Mouse (Mus musculus) ES-E14 (cell line): ENCODE data around the gene Sept12. TPM values are rescaled to one million over a fixed set of nuclear protein-coding genes. Genes with fewer than 3 reads are reported as not detected.
A peak's percentile ranks its signal among the peaks of the same experiment; 100 is the strongest.

ENCODE experiments used
- DNase-seq: peaks from one replicate; pipeline ENCODE4 v3.0.0-alpha.2; 2013; ENCODE audit warnings: low read depth, low spot score
- H3K27ac ChIP-seq: 2 replicates; pipeline ENCODE4 v1.5.1; 2012; ENCODE audit warnings: low read depth, mild to moderate bottlenecking, low read length, moderate library complexity, mixed read lengths; ENCODE audit not compliant: poor library complexity, insufficient read depth, severe bottlenecking
- H3K36me3 ChIP-seq: 2 replicates; pipeline ENCODE4 v1.6.1; 2012; ENCODE audit warnings: mild to moderate bottlenecking, low read length, moderate library complexity, mixed read lengths; ENCODE audit not compliant: control insufficient read depth, poor library complexity, insufficient read depth, severe bottlenecking
- H3K4me1 ChIP-seq, 2 experiments: fragments of 150-350 bp in 1 of 2; sonication (generic) in 1 of 2; 2 replicates each; pipeline ENCODE4 v1.6.1; 2012; ENCODE audit warnings: low read length in 2 of 2, mild to moderate bottlenecking in 1 of 2, mixed read lengths in 1 of 2; ENCODE audit not compliant: control insufficient read depth in 2 of 2, insufficient read depth in 2 of 2, poor library complexity in 1 of 2
- H3K4me3 ChIP-seq, 2 experiments: fragments of 150-350 bp in 1 of 2; sonication (generic) in 1 of 2; 2 replicates each; pipeline ENCODE4 v1.5.1; 2012; ENCODE audit warnings: low read length in 2 of 2, low read depth in 1 of 2, mild to moderate bottlenecking in 1 of 2, mixed read lengths in 1 of 2; ENCODE audit not compliant: insufficient read depth in 1 of 2, poor library complexity in 1 of 2, severe bottlenecking in 1 of 2
- H3K9ac ChIP-seq: 2 replicates; pipeline ENCODE4 v1.6.1; 2012; ENCODE audit warnings: low read depth, mild to moderate bottlenecking, low read length, mixed read lengths; ENCODE audit not compliant: poor library complexity, insufficient read depth, severe bottlenecking
- H3K9me3 ChIP-seq: fragments of 150-350 bp; sonication (generic); 2 replicates; pipeline ENCODE4 v1.6.1; 2012; ENCODE audit warnings: low read depth, mild to moderate bottlenecking, low read length; ENCODE audit not compliant: control insufficient read depth, insufficient read depth
- CHD2 ChIP-seq: IDR thresholded peaks from 2 replicates; pipeline ENCODE4 v1.6.1; 2014; ENCODE audit warnings: mild to moderate bottlenecking, low read depth, low read length, inconsistent platforms
- HCFC1 ChIP-seq: IDR thresholded peaks from 2 replicates; pipeline ENCODE4 v1.6.1; 2012; ENCODE audit warnings: low read length, inconsistent platforms, borderline replicate concordance; ENCODE audit not compliant: insufficient read depth
- MAFK ChIP-seq: IDR thresholded peaks from 2 replicates; pipeline ENCODE4 v1.6.1; 2014; ENCODE audit warnings: mild to moderate bottlenecking, low read depth, low read length, inconsistent platforms; ENCODE audit not compliant: insufficient read depth
- ZC3H11A ChIP-seq: IDR thresholded peaks from 2 replicates; pipeline ENCODE4 v1.6.1; 2012; ENCODE audit warnings: low read depth, mild to moderate bottlenecking, inconsistent platforms, low read length, borderline replicate concordance
- ZNF384 ChIP-seq: IDR thresholded peaks from 2 replicates; pipeline ENCODE4 v1.6.1; 2012; ENCODE audit warnings: low read depth, low read length, inconsistent platforms
- in situ Hi-C, 2 experiments: fragments of 600-800 bp; cut with MboI; formaldehyde crosslinking; loops; one replicate each; pipeline ENCODE4 v1.15.1; 2025; ENCODE audit warnings: low sequenced_read_pairs in 2 of 2, inconsistent platforms in 1 of 2; ENCODE audit not compliant: unreplicated experiment in 2 of 2
- total RNA-seq: library from RNA; depleted of rRNA; stranded (reverse); fragments of 300-350 nt; gene quantifications from 2 replicates; pipeline ENCODE4 v1.2.3, GENCODE M21; 2012

Sept12 gene
- total RNA-seq, 1 experiment, result 0.13 TPM

DNA sequence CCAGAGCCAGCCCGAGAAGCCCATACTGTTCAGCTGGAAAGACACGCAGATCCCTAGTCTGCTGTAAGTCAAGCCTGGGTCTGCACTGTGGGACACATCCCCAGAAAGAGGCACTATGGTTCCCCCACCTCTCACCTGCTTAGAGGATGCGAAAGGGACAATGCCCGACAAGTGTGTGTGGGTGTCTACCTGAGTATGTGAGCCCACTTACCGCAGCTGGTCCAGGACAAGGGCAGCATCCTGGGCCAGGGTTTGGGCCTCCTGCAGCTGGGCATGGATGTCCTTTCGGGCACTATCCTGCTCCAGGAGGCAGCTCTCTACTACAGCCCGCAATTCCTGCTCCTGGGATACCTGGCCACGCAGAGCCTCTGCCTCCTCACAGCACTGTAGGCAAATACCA, 54.8 kb downstream of the Sept12 start:
- in situ Hi-C loops, result no loop called here
- no peak for TF ChIP-seq ZC3H11A
- no peak for TF ChIP-seq MAFK
- TF ChIP-seq CHD2, result no peak
- TF ChIP-seq HCFC1, result no peak
- no peak for TF ChIP-seq ZNF384
- Histone ChIP-seq H3K9ac (no peak overlapping the region), H3K9me3 (no peaks in the 10 kb centered on the region), H3K27ac (no peak overlapping the region), H3K36me3 (peaks cover 36% of the 10 kb centered on the region), H3K4me1 (peaks cover 4% of the 10 kb centered on the region in 2 experiments; a peak in 3 of 4 replicates), H3K4me3 (no peak overlapping the region)
- DNase-seq, result no peak

DNA sequence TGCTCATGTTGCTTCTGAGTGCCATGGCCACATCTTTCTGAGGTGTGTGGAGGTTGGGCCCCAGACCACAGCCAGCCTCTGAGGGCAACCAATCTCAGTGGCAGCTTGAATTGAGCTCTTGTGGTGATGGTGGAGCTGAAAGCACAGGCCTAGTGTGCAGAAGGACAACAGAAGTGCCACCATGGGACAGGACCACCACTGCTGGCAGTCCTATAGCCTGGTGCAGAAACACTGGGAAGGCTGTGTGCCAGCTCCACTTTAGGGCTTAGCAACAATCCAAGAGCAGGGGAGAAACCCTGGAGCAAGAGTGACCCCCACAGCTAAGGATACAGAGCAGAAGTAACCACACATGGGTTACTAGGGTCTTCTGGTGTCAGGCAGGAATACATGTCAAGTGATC, 56.6 kb downstream of the Sept12 start:
- H3K9me3 ChIP-seq, result no peaks in the 10 kb centered on the region
- H3K27ac ChIP-seq, result no peak overlapping the region
- no peak for DNase-seq
- peaks cover 4% of the 10 kb centered on the region in 2 experiments; a peak in 3 of 4 replicates for H3K4me1 ChIP-seq
- no peak for TF ChIP-seq MAFK
- no peak for TF ChIP-seq HCFC1
- TF ChIP-seq CHD2, result no peak
- no peak for TF ChIP-seq ZC3H11A
- TF ChIP-seq ZNF384, result no peak
- peaks cover 32% of the 10 kb centered on the region for H3K36me3 ChIP-seq
- in situ Hi-C loops, result no loop called here
- no peak overlapping the region for H3K9ac ChIP-seq
- H3K4me3 ChIP-seq, result no peak overlapping the region

DNA sequence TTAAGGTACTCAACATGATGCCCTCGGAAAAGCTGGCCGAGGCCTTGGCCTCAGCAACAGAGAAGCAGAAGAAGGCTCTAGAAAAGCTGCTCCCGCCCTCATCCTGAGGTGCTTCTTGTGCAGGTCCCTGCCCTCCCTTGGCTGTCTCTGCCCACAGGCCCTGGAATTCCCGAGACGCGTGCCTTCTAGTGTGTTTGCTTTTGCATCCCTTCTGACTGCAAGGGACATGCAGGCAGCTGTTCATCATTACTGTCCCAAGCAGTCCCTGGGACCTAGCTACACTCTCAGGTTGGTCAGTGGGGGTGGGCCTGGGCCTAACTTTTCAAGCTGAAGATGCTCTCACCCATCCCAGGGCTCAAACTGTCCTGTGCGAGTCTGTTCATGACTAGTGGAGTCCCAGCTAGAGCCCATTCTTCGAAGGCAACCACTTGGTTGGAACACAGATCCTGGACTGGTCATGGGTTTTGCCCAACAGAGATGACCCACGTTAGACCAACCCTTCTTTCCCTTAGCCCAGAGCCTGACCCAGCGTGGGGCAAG, 57.3 kb downstream of the Sept12 start:
- Histone ChIP-seq H3K27ac (no peak overlapping the region), H3K9me3 (no peaks in the 10 kb centered on the region), H3K4me3 (no peak overlapping the region), H3K36me3 (peaks cover 35% of the 10 kb centered on the region), H3K4me1 (peaks cover 4 to 5% of the 10 kb centered on the region in 2 experiments; a peak in 3 of 4 replicates), H3K9ac (no peak overlapping the region)
- no peak for TF ChIP-seq ZNF384
- no peak for TF ChIP-seq MAFK
- TF ChIP-seq CHD2, result no peak
- no peak for TF ChIP-seq HCFC1
- TF ChIP-seq ZC3H11A, result no peak
- DNase-seq, result no peak
- in situ Hi-C loops, result no loop called here

DNA sequence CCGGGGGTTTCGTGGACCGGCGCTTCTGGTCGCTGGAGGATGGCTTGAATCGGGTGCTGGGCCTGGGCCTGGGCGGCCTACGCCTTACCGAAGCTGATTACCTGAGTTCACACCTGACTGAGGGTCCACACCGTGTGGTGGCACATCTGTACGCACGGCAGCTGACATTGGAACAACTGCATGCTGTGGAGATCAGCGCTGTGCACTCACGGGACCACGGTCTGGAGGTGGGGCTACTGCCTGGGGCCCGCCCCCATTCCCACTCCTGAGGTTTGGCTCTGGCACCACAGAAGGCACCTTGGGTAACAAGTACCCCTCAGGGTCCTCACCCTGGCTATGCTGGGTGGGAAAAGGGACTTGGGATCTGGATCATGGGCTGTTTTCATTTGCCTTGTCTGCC, 58.2 kb downstream of the Sept12 start:
- TF ChIP-seq ZNF384, result no peak
- Histone ChIP-seq H3K27ac (peak overlapping the region; percentile 42; the same call in 1 of the 2 replicates), H3K36me3 (peaks cover 38% of the 10 kb centered on the region), H3K4me1 (peaks cover 4 to 6% of the 10 kb centered on the region in 2 experiments; a peak in 3 of 4 replicates), H3K9me3 (no peaks in the 10 kb centered on the region), H3K9ac (peak overlapping the region; percentile 90), H3K4me3 (peak overlapping the region; percentile 84 to 93)
- in situ Hi-C loops, result no loop called here
- peak; percentile 29 for DNase-seq

DNA sequence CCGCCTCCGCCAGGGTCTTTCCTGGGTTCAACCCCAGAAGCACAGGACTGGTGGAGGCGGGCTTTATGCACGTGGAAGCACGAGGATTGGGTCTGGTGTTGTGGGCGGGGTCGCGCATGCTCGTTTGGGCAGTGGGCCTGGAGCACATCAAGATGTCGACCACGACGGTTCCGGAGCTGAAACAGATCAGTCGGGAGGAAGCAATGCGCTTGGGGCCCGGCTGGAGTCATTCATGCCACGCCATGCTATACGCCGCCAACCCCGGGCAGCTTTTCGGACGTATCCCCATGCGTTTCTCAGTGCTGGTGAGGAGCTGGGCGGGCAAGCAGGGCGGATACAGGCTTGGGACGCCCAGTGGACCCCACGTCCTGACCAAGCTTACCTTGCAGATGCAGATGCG, 58.7 kb downstream of the Sept12 start:
- no peak for TF ChIP-seq HCFC1
- no peak for TF ChIP-seq MAFK
- TF ChIP-seq ZNF384, result no peak
- no peak for TF ChIP-seq ZC3H11A
- TF ChIP-seq CHD2, result no peak
- Histone ChIP-seq H3K36me3 (peaks cover 38% of the 10 kb centered on the region), H3K9ac (peak overlapping the region; percentile 90), H3K27ac (peak overlapping the region; percentile 42; the same call in 1 of the 2 replicates), H3K9me3 (no peaks in the 10 kb centered on the region), H3K4me3 (peak overlapping the region; percentile 84 to 93), H3K4me1 (peaks cover 4 to 6% of the 10 kb centered on the region in 2 experiments; a peak in 3 of 4 replicates)
- in situ Hi-C loops, result no loop called here
- DNase-seq, result peak; percentile 97
